Mouse (Mus musculus) cerebellum, adult 18-20 months (tissue): ENCODE measurements around the gene Cryzl2.

Source experiments
- DNase-seq, 2 experiments: peaks; one replicate each; pipeline ENCODE4 v3.0.0; 2021

Gene Cryzl2

GRCm38 (mm10) chr1:157480090-157480489, 21.7 kb downstream of the Cryzl2 start:
- DNase-seq, result no peak

GRCm38 (mm10) chr1:157480901-157481300, 22.5 kb downstream of the Cryzl2 start:
- DNase-seq, result no peak

- DNase-seq, result no peak
Observed at GRCm38 (mm10) chr1:157481666-157482065, 23.3 kb downstream of the Cryzl2 start.

GRCm38 (mm10) chr1:157484161-157484560, 25.8 kb downstream of the Cryzl2 start:
- no peak for DNase-seq

GRCm38 (mm10) chr1:157500657-157501056, 42.3 kb downstream of the Cryzl2 start:
- DNase-seq, result no peak

GRCm38 (mm10) chr1:157501352-157501945, 43.1 kb downstream of the Cryzl2 start:
- DNase-seq, result no peak

GRCm38 (mm10) chr1:157503071-157503470, 44.7 kb downstream of the Cryzl2 start:
- no peak for DNase-seq

- DNase-seq, result no peak
Observed at GRCm38 (mm10) chr1:157506522-157506921, 48.1 kb downstream of the Cryzl2 start, which contains the start of gene Sec16b. Sec16b (plus strand) TSS chr1:157506728.

- DNase-seq, result no peak
Observed at GRCm38 (mm10) chr1:157506995-157507595, 48.7 kb downstream of the Cryzl2 start.

GRCm38 (mm10) chr1:157507814-157508213, 49.4 kb downstream of the Cryzl2 start:
- DNase-seq, result no peak

GRCm38 (mm10) chr1:157512690-157513448, 54.5 kb downstream of the Cryzl2 start:
- DNase-seq, result no peak

GRCm38 (mm10) chr1:157513559-157513958, 55.2 kb downstream of the Cryzl2 start:
- no peak for DNase-seq

- DNase-seq, result no peak
Observed at GRCm38 (mm10) chr1:157514298-157514697, 55.9 kb downstream of the Cryzl2 start.

- no peak for DNase-seq
Observed at GRCm38 (mm10) chr1:157516838-157517808, 58.7 kb downstream of the Cryzl2 start.

- peak; percentile 84 to 88 for DNase-seq
Observed at GRCm38 (mm10) chr1:157518111-157518523, 59.7 kb downstream of the Cryzl2 start.

- no peak for DNase-seq
Observed at GRCm38 (mm10) chr1:157519396-157519795, 61.0 kb downstream of the Cryzl2 start.

GRCm38 (mm10) chr1:157522322-157522721, 63.9 kb downstream of the Cryzl2 start:
- DNase-seq, result no peak

GRCm38 (mm10) chr1:157524775-157525174, 66.4 kb downstream of the Cryzl2 start:
- no peak for DNase-seq

GRCm38 (mm10) chr1:157525692-157526354, 67.4 kb downstream of the Cryzl2 start:
- no peak for DNase-seq

GRCm38 (mm10) chr1:157526625-157527024, 68.2 kb downstream of the Cryzl2 start:
- no peak for DNase-seq

GRCm38 (mm10) chr1:157532826-157533460, 74.6 kb downstream of the Cryzl2 start:
- peak; percentile 83 to 88 for DNase-seq

GRCm38 (mm10) chr1:157535571-157535970, 77.2 kb downstream of the Cryzl2 start:
- no peak for DNase-seq
